Mouse (Mus musculus) hindbrain, postnatal 0 days (tissue): ENCODE measurements around the gene Nabp2. TPM values are rescaled to one million over a fixed set of nuclear protein-coding genes. Genes with fewer than 3 reads are reported as not detected.

Experiments
- ATAC-seq: fragments of 200-750 bp; cut with Nextera tagmentation; 2 replicates; pipeline ENCODE4 v1.8.0; 2017; ENCODE audit warnings: mild to moderate bottlenecking, moderate TSS enrichment, moderate library complexity
- DNase-seq: peaks from one replicate; pipeline ENCODE4 v3.0.0-alpha.2; 2015; ENCODE audit warnings: low spot score
- H3K27ac ChIP-seq: fragments of 300-500 bp; sonication (generic); 2 replicates; pipeline ENCODE4 v1.5.1; 2014; ENCODE audit warnings: mild to moderate bottlenecking
- H3K27me3 ChIP-seq: fragments of 300-500 bp; sonication (generic); 2 replicates; pipeline ENCODE4 v1.6.1; 2014; ENCODE audit warnings: low read length, mixed read lengths; ENCODE audit not compliant: insufficient read depth
- H3K36me3 ChIP-seq: fragments of 300-500 bp; sonication (generic); 2 replicates; pipeline ENCODE4 v1.6.1; 2014; ENCODE audit warnings: low read length, mixed read lengths; ENCODE audit not compliant: insufficient read depth
- H3K4me1 ChIP-seq: fragments of 300-500 bp; sonication (generic); 2 replicates; pipeline ENCODE4 v1.6.1; 2014; ENCODE audit warnings: antibody characterized with exemption, low read length, mixed read lengths; ENCODE audit not compliant: insufficient read depth
- H3K4me2 ChIP-seq: fragments of 300-500 bp; sonication (generic); 2 replicates; pipeline ENCODE4 v1.6.1; 2014; ENCODE audit warnings: low read depth, mild to moderate bottlenecking, low read length, moderate library complexity, mixed read lengths
- H3K4me3 ChIP-seq: fragments of 300-500 bp; sonication (generic); 2 replicates; pipeline ENCODE4 v1.5.1; 2014; ENCODE audit warnings: low read length
- H3K9ac ChIP-seq: fragments of 300-500 bp; sonication (generic); replicated peaks from 2 replicates; pipeline ENCODE4 v1.6.1; 2014; ENCODE audit warnings: mild to moderate bottlenecking, low read length, moderate library complexity, mixed read lengths
- H3K9me3 ChIP-seq: fragments of 300-500 bp; sonication (generic); 2 replicates; pipeline ENCODE4 v1.6.1; 2016; ENCODE audit warnings: low read length, mixed read lengths
- CTCF ChIP-seq: IDR thresholded peaks from 2 replicates; pipeline ENCODE4 v1.5.1; 2016; ENCODE audit warnings: antibody characterized with exemption, control low read depth, low read depth
- WGBS: fragments of 180-500 bp; shearing (Covaris S2); extraction: QIAGEN DNeasy Blood & Tissue Kit; methylation state at CpG from one replicate; pipeline ENCODE4 v1.1.7; 2014; 5-methylcytosine and 5-hydroxymethylcytosine counted together
- microRNA-seq, 2 experiments: library from miRNA; unstranded; fragments of <30 nt; microRNA quantifications; one replicate each; pipeline ENCODE4; 2016
- polyA plus RNA-seq: library from polyadenylated mRNA; unstranded; fragments of >200 nt; fragmentation: Nextera tagmentation; extraction: Ambion mirVana; gene quantifications from 2 replicates; pipeline ENCODE4 v1.2.1, GENCODE M21; 2015
- total RNA-seq: library from RNA; depleted of rRNA; stranded (reverse); fragments of >200 nt; gene quantifications from 2 replicates; pipeline ENCODE4 v1.2.3, GENCODE M21; 2014; rRNA removed

Gene Nabp2
- total and polyA plus RNA-seq, 2 experiments from 2014 or later = 73.9 to 140 TPM

DNA sequence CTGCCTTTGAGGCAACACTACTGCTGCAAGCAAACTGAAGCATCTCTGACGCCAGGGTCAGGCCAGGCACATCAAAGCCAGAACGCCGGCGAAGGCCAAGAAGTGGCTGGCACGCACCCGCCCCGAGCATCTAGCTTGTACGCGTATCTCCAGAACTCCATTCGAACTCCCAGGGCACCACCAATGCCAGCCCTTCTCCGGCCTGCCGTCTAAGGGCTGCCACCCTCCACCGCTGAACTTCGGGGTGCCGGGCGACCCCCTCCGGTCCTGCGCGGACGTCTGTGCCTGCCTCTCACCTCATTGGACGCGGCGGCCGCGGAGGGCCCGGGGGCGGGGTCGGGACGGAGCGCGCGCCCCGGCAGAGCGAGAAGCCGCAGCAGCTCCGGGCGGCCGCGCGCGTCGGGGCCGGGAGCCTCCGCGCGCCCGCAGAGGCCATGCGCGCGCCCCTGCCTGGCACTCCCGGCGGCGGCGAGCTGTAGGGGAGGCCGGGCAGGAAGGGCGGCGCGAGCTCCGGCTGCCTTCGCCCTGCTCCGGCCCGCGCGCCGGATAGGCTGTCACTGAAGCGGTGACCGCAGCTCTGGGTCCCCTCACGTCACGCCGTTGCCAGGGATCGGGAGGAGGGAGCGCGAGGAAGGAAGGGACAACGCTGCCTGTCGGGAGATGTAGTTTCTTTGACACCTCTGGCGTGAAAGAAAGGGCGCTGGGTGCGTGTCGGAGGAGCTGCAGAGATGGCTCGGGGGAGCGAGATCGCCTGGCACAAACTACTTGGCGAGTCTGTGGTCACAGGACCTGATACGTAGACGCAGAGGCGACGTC, 42.7 kb downstream of the Nabp2 start, which contains the start of gene Coq10a:
Coq10a (minus strand) TSS at position 596 of the 816 bp plus-strand sequence.
- Histone ChIP-seq H3K27ac (peak within 1 kb of the TSS; percentile 95), H3K27me3 (no peaks in the 10 kb centered on the region), H3K9ac (peak within 1 kb of the TSS; percentile 76), H3K4me2 (peak within 1 kb of the TSS; percentile 90), H3K36me3 (peaks cover 2% of the 10 kb centered on the region; the same call in 1 of the 2 replicates), H3K9me3 (no peaks in the 10 kb centered on the region), H3K4me3 (peak within 1 kb of the TSS; percentile 62), H3K4me1 (peaks cover 15% of the 10 kb centered on the region)
- WGBS = under 1% methylated on average over 81 of the region's 87 CpGs
- TF ChIP-seq CTCF = no peak
- ATAC-seq (peak; percentile 97), DNase-seq (peak; percentile 96)

DNA sequence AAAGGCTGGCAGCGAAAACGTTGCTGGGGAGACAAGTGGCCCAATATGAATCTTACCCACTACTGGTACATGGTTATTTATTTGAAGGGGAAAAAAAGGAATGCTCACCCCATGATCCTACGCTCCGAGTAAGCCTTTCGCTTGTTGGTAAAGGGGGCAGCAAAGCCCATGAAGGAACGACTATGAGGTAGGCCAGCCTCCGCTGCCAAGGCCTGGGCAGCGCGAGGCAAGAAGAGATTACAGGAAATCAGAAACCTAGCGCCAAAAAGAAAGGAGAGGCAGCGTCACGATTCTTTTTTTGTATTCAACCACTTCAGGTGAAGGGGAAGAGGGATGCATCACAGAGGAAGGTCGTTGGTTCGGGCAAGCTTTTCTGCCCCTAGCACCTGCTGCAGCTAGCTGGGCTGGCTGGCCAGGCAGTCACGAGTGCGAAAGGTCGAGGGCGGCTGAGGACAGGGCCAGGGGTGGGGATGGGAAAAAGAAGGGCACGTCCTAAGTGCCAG, 43.3 kb downstream of the Nabp2 start:
- ATAC-seq (no peak), DNase-seq (peak; percentile 36)
- Histone ChIP-seq H3K4me2 (peak overlapping the region; percentile 90), H3K27ac (peak overlapping the region; percentile 95), H3K4me3 (peak overlapping the region; percentile 62), H3K9me3 (no peaks in the 10 kb centered on the region), H3K27me3 (no peaks in the 10 kb centered on the region), H3K4me1 (peaks cover 15% of the 10 kb centered on the region), H3K36me3 (peaks cover 8% of the 10 kb centered on the region; the same call in 1 of the 2 replicates), H3K9ac (peak overlapping the region; percentile 76)
- WGBS = 11% methylated on average over 19 of the region's 19 CpGs
- no peak for TF ChIP-seq CTCF

DNA sequence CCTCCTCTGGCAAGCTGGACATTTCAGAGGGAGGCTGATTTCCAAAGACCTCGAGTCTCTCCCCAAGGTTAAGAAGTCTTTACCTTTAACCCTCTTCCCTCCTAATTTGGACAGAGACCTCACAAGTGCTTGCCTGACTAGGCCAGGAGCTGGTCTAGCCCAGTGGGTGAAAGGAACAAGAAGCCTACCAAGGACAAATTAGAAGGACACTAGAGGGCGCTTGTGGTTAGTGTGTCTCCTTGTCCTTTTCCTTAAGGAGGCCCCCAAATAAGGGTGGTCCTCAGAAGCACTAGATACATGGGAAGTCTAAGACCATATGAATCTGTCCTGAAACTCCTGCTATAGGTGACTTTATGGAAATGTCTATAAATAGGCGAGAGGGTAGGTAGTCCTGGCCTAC, 48.7 kb downstream of the Nabp2 start:
- peak; percentile 81 for DNase-seq
- H3K36me3 ChIP-seq = peaks cover 42% of the 10 kb centered on the region
- H3K27me3 ChIP-seq = no peaks in the 10 kb centered on the region
- no peak overlapping the region for H3K4me3 ChIP-seq
- WGBS = 47% methylated on average over 3 of the region's 3 CpGs
- no peak overlapping the region for H3K4me2 ChIP-seq
- ATAC-seq = peak; percentile 58
- peak; percentile 68 for TF ChIP-seq CTCF
- H3K4me1 ChIP-seq = peaks cover 4% of the 10 kb centered on the region; the same call in 1 of the 2 replicates
- no peak overlapping the region for H3K27ac ChIP-seq
- H3K9ac ChIP-seq = no peak overlapping the region
- H3K9me3 ChIP-seq = no peaks in the 10 kb centered on the region

DNA sequence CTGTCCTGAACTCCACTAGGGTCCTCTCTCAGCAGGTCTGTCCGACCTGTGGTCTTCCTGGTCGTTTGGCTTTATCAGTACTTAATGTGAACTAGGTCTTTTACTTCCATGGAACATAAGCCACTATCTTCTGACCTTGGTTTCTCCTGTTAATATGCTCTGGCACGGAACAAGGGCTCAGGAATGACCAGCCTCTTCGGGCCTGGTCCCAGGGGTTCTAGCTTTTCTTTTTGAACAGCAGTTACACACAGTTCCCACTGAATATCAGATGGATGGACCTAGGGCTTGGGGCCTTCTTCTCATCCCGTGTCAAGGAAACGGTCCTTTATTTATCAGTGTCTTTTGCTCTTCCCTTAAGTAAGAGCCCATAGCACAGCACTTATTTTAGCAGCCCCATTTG, 49.5 kb downstream of the Nabp2 start:
- WGBS = 94% methylated on average over 6 of the region's 6 CpGs
- no peak for ATAC-seq

DNA sequence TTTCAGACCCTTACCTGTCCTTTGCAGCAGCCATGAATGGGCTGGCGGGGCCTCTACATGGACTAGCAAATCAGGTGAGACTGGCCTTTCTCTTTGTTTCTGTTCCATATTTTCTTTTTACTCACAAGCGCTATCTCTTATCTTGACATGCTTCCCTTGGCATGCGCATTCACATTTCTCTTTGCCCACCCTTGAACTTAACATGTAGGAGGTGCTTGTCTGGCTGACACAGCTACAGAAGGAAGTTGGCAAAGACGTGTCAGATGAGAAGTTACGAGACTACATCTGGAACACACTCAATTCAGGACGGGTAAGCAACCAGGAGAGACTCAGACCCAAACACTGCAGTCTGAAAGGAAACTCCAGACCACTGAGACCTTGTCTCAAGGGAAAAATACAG, 52.1 kb downstream of the Nabp2 start:
- ATAC-seq (no peak), DNase-seq (no peak)
- Histone ChIP-seq H3K9ac (no peak overlapping the region), H3K36me3 (peaks cover 54% of the 10 kb centered on the region), H3K4me3 (no peak overlapping the region), H3K27ac (no peak overlapping the region), H3K4me1 (no peaks in the 10 kb centered on the region), H3K4me2 (no peak overlapping the region), H3K27me3 (no peaks in the 10 kb centered on the region), H3K9me3 (no peaks in the 10 kb centered on the region)
- WGBS = 96% methylated on average over 6 of the region's 6 CpGs
- TF ChIP-seq CTCF = no peak

More for the DNA sequence above, 49.5 kb downstream of the Nabp2 start:
- Histone ChIP-seq H3K36me3 (peaks cover 42% of the 10 kb centered on the region), H3K9me3 (no peaks in the 10 kb centered on the region), H3K4me2 (no peak overlapping the region), H3K27me3 (no peaks in the 10 kb centered on the region), H3K4me1 (no peaks in the 10 kb centered on the region), H3K27ac (no peak overlapping the region), H3K9ac (no peak overlapping the region), H3K4me3 (no peak overlapping the region)
- TF ChIP-seq CTCF = no peak
- no peak for DNase-seq

DNA sequence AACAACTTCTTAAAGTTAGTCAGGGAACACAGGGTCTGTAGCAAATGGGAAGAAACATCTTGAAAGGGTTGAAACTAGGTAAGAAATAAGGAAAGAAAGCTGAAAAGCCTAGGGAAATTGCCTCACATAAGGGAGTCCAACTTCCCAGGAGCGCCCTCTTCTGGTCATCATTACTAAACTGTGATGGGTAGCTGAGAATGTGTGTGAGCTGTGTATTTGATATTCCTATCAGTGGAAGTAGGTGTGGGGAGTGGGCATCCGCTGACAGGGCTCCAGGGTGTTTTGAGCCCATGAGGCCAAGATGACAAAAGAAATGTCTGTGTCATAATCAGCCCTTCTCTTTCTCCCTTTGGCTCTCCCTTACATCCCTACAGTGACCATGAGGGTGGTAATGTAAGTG, 52.5 kb downstream of the Nabp2 start:
- H3K27me3 ChIP-seq = no peaks in the 10 kb centered on the region
- no peak overlapping the region for H3K9ac ChIP-seq
- no peak overlapping the region for H3K4me2 ChIP-seq
- TF ChIP-seq CTCF = peak; percentile 70
- H3K36me3 ChIP-seq = peaks cover 58% of the 10 kb centered on the region
- no peak overlapping the region for H3K27ac ChIP-seq
- H3K9me3 ChIP-seq = no peaks in the 10 kb centered on the region
- WGBS = 57% methylated on average over 2 of the region's 2 CpGs
- ATAC-seq (no peak), DNase-seq (peak; percentile 78)
- no peaks in the 10 kb centered on the region for H3K4me1 ChIP-seq
- H3K4me3 ChIP-seq = no peak overlapping the region

Small RNA genes lying within 50 kb of the gene (microRNA-seq; reads per million reads assigned to microRNA genes)
- gene Gm25361 = 0 reads per million in 2 experiments
- gene Gm26308 = 0 to 0.36 reads per million in 2 experiments
- gene Mir6914 = 0.18 to 0.36 reads per million in 2 experiments
- gene Mir6915 = 1.1 to 1.6 reads per million in 2 experiments
- gene Mir8105 = 0.71 to 1.8 reads per million in 2 experiments

Other genes starting within 250 kb of the Nabp2 start
- gene Rbms2, start 231.2 kb downstream of the Nabp2 start, total RNA-seq = 11.7 and 13.2 TPM in 2 replicates
- 7.3 and 8.9 TPM in 2 replicates for gene Rbms2, start 231.2 kb downstream of the Nabp2 start, polyA plus RNA-seq
- gene Gls2, start 217.0 kb downstream of the Nabp2 start, total RNA-seq = 1.9 and 6.4 TPM in 2 replicates
- 1.7 and 2.4 TPM in 2 replicates for gene Gls2, start 217.0 kb downstream of the Nabp2 start, polyA plus RNA-seq
- gene Spryd4, start 199.7 kb downstream of the Nabp2 start, total RNA-seq = 25.8 and 29.6 TPM in 2 replicates
- gene Spryd4, start 199.7 kb downstream of the Nabp2 start, polyA plus RNA-seq = 22.3 and 24.5 TPM in 2 replicates
- 0.21 and 0.25 TPM in 2 replicates for gene Mip, start 185.7 kb downstream of the Nabp2 start, total RNA-seq
- gene Mip, start 185.7 kb downstream of the Nabp2 start, polyA plus RNA-seq = not detected in 2 replicates
- 13.0 and 15.6 TPM in 2 replicates for gene Timeless, start 179.4 kb downstream of the Nabp2 start, total RNA-seq
- gene Timeless, start 179.4 kb downstream of the Nabp2 start, polyA plus RNA-seq = 15.2 and 17.0 TPM in 2 replicates
- gene Apon, start 157.4 kb downstream of the Nabp2 start, total RNA-seq = not detected in 2 replicates
- gene Apon, start 157.4 kb downstream of the Nabp2 start, polyA plus RNA-seq = not detected in 2 replicates
- gene Apof, start 142.8 kb downstream of the Nabp2 start, total RNA-seq = 0.50 TPM in 1 of 2 replicates, not detected in the other
- 0.23 and 0.41 TPM in 2 replicates for gene Apof, start 142.8 kb downstream of the Nabp2 start, polyA plus RNA-seq
- gene Stat2, start 140.9 kb downstream of the Nabp2 start, total RNA-seq = 7.5 and 8.5 TPM in 2 replicates
- gene Stat2, start 140.9 kb downstream of the Nabp2 start, polyA plus RNA-seq = 9.7 and 12.8 TPM in 2 replicates
- 0.50 TPM in 1 of 2 replicates, not detected in the other for gene Il23a, start 112.7 kb downstream of the Nabp2 start, total RNA-seq
- gene Il23a, start 112.7 kb downstream of the Nabp2 start, polyA plus RNA-seq = 0.35 and 0.73 TPM in 2 replicates
- gene Pan2, start 108.2 kb downstream of the Nabp2 start, total RNA-seq = 21.2 and 25.2 TPM in 2 replicates
- gene Pan2, start 108.2 kb downstream of the Nabp2 start, polyA plus RNA-seq = 14.3 and 16.4 TPM in 2 replicates
- 42.9 and 73.3 TPM in 2 replicates for gene Cnpy2, start 89.0 kb downstream of the Nabp2 start, total RNA-seq
- gene Cnpy2, start 89.0 kb downstream of the Nabp2 start, polyA plus RNA-seq = 186 and 189 TPM in 2 replicates
- 274 and 311 TPM in 2 replicates for gene Cs, start 73.8 kb downstream of the Nabp2 start, total RNA-seq
- 262 and 285 TPM in 2 replicates for gene Cs, start 73.8 kb downstream of the Nabp2 start, polyA plus RNA-seq
- 26.9 and 42.1 TPM in 2 replicates for gene Coq10a, start 42.5 kb downstream of the Nabp2 start, total RNA-seq
- 50.8 and 52.1 TPM in 2 replicates for gene Coq10a, start 42.5 kb downstream of the Nabp2 start, polyA plus RNA-seq
- 38.8 and 39.5 TPM in 2 replicates for gene Ankrd52, start 34.4 kb downstream of the Nabp2 start, total RNA-seq
- 9.1 and 10.6 TPM in 2 replicates for gene Ankrd52, start 34.4 kb downstream of the Nabp2 start, polyA plus RNA-seq
- gene Slc39a5, start 10.3 kb downstream of the Nabp2 start, total RNA-seq = 0.58 and 2.3 TPM in 2 replicates
- 0.55 and 0.66 TPM in 2 replicates for gene Slc39a5, start 10.3 kb downstream of the Nabp2 start, polyA plus RNA-seq
- gene Rnf41, start 165 bp upstream of the Nabp2 start, total RNA-seq = 98.1 and 105 TPM in 2 replicates
- 75.8 and 76.3 TPM in 2 replicates for gene Rnf41, start 165 bp upstream of the Nabp2 start, polyA plus RNA-seq
- 174 and 181 TPM in 2 replicates for gene Smarcc2, start 47.8 kb upstream of the Nabp2 start, total RNA-seq
- 112 and 120 TPM in 2 replicates for gene Smarcc2, start 47.8 kb upstream of the Nabp2 start, polyA plus RNA-seq
- gene Myl6, start 82.7 kb upstream of the Nabp2 start, total RNA-seq = 565 and 585 TPM in 2 replicates
- 1,081 and 1,089 TPM in 2 replicates for gene Myl6, start 82.7 kb upstream of the Nabp2 start, polyA plus RNA-seq
- gene Myl6b, start 87.2 kb upstream of the Nabp2 start, total RNA-seq = 27.1 and 34.6 TPM in 2 replicates
- 4.2 and 4.9 TPM in 2 replicates for gene Myl6b, start 87.2 kb upstream of the Nabp2 start, polyA plus RNA-seq
- 22.9 and 29.0 TPM in 2 replicates for gene Esyt1, start 114.4 kb upstream of the Nabp2 start, total RNA-seq
- 13.3 TPM in 2 replicates for gene Esyt1, start 114.4 kb upstream of the Nabp2 start, polyA plus RNA-seq
- 19.3 and 19.4 TPM in 2 replicates for gene Zc3h10, start 136.3 kb upstream of the Nabp2 start, total RNA-seq
- gene Zc3h10, start 136.3 kb upstream of the Nabp2 start, polyA plus RNA-seq = 12.5 and 13.8 TPM in 2 replicates
- 412 and 501 TPM in 2 replicates for gene Rpl41, start 137.8 kb upstream of the Nabp2 start, total RNA-seq
- 2,609 and 2,618 TPM in 2 replicates for gene Rpl41, start 137.8 kb upstream of the Nabp2 start, polyA plus RNA-seq
- 48.0 and 61.2 TPM in 2 replicates for gene Pa2g4, start 154.5 kb upstream of the Nabp2 start, total RNA-seq
- gene Pa2g4, start 154.5 kb upstream of the Nabp2 start, polyA plus RNA-seq = 114 and 117 TPM in 2 replicates
- 1.3 and 1.7 TPM in 2 replicates for gene Erbb3, start 178.2 kb upstream of the Nabp2 start, total RNA-seq
- gene Erbb3, start 178.2 kb upstream of the Nabp2 start, polyA plus RNA-seq = 0.64 and 0.65 TPM in 2 replicates
- gene Rps26, start 215.3 kb upstream of the Nabp2 start, total RNA-seq = 1,199 and 1,407 TPM in 2 replicates
- gene Rps26, start 215.3 kb upstream of the Nabp2 start, polyA plus RNA-seq = 399 and 422 TPM in 2 replicates
- gene Ikzf4, start 234.5 kb upstream of the Nabp2 start, total RNA-seq = 11.0 and 90.5 TPM in 2 replicates
- 8.6 and 9.8 TPM in 2 replicates for gene Ikzf4, start 234.5 kb upstream of the Nabp2 start, polyA plus RNA-seq